Mouse (Mus musculus) C2C12 (cell line): ENCODE measurements around the gene Gprc5b.

Experiments
- CTCF ChIP-seq: IDR thresholded peaks from one replicate; pipeline ENCODE4 v1.5.1; 2011; ENCODE audit not compliant: control insufficient read depth, insufficient read depth, insufficient read length
- MAX ChIP-seq: IDR thresholded peaks from one replicate; pipeline ENCODE4 v1.6.1; 2011; ENCODE audit warnings: mild to moderate bottlenecking, control low read depth

- TF ChIP-seq MAX (no peak), CTCF (no peak)
These were observed 7.5 kb upstream of the Gprc5b start for GRCm38 (mm10) chr7:119002501-119002900.
